Mouse (Mus musculus) kidney, adult 11 months (tissue): Measurements from ENCODE around the gene Galr3.
"Not testable (repeated sequence)": the region's sequence is repeated elsewhere in the genome, so short reads cannot be mapped to it uniquely, and the experiment has no call there.

ENCODE experiments used
- DNase-seq: peaks from one replicate; pipeline ENCODE4 v3.0.0; 2022

Galr3 gene

DNA sequence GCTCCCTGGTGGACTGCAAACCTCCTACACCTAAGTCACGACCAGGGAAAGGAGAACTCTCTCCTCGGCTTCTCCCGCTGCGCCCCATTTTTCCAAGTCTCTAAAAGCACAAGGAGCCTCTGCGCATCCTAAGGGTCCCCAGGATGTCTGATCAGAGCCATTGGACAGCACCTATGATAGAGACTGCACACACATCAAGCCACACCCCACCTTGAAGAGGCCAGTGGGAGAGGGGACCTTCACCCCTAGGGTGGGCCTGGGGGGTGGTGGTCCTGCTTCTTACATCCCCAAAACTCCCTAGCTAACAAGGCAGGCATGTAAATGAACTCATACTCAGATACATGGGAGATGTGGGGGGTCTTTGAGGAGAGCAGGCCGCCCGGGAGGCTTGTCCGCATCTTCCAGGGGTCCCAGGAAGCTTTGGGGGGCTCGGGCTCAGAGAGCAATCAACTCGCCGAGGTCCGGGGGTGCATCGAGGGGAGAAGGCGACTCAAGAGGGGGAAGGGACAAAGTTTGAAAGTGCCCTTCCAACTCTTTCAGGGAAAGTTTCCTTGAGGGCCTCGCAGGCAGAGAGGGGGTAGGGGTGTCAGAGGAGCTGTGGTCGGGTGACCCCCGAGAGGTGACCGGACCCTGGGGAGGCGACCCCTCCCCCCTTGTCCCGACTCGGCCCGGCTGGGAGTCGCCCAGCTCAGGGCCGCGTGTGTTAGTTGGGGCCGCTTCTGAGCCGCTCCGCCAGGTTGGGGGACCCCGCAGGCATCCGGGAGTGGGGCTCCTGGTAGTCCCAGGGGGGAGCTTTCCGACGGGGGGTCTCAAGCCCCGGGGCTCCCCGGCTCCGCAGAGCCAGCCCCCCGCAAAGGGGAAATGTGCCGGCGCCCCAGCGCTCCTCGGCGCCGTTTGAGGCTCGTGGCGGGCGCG is 14.1 kb upstream of the Galr3 start:
- peak; percentile 49 for DNase-seq

DNA sequence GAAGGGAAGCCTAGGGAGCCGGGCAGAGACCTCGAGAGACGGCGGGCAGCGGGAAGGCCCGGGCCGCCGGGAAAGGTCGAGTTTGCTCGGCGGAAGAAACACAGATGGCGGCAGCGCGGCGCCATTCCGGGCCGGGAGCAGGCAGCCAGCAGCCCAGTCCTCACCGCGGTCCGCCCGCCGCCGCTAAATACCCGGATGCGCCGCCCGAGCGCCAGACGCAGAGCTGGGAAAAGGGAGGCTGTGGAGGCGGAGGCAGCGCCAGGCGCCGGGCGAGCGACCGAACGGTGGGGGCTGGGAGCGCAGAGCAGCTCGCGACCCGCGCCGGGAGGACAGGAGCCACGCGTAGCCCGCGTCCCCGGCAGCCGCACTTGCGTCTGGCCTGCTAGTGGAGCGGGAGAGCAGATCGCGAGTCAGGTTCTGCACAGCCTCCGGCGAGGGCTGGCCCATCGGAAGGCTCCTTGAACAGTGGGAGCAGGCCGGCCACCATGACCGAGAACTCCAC is 13.4 kb upstream of the Galr3 start, which contains the start of gene H1f0:
TSS of gene H1f0 (plus strand) at position 214 of the 502 bp plus-strand sequence.
- DNase-seq = peak; percentile 91

DNA sequence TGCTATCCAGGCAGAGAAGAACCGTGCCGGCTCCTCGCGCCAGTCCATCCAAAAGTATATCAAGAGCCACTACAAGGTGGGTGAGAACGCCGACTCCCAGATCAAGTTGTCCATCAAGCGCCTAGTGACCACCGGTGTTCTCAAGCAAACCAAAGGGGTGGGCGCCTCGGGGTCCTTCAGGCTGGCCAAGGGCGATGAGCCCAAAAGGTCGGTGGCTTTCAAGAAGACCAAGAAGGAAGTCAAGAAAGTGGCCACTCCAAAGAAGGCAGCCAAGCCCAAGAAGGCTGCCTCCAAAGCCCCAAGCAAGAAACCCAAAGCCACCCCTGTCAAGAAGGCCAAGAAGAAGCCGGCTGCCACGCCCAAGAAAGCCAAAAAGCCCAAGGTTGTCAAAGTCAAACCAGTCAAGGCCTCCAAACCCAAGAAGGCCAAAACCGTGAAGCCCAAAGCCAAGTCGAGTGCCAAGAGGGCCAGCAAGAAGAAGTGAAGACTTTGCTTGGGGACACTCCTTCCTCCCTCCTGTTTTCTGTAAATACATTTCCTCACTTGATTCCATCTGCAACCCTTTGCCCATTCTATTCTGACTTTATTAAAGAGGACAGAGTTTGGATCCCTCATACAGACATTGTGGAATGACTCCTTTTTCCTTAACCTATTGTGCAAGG is 12.7 kb upstream of the Galr3 start:
- DNase-seq = no peak

DNA sequence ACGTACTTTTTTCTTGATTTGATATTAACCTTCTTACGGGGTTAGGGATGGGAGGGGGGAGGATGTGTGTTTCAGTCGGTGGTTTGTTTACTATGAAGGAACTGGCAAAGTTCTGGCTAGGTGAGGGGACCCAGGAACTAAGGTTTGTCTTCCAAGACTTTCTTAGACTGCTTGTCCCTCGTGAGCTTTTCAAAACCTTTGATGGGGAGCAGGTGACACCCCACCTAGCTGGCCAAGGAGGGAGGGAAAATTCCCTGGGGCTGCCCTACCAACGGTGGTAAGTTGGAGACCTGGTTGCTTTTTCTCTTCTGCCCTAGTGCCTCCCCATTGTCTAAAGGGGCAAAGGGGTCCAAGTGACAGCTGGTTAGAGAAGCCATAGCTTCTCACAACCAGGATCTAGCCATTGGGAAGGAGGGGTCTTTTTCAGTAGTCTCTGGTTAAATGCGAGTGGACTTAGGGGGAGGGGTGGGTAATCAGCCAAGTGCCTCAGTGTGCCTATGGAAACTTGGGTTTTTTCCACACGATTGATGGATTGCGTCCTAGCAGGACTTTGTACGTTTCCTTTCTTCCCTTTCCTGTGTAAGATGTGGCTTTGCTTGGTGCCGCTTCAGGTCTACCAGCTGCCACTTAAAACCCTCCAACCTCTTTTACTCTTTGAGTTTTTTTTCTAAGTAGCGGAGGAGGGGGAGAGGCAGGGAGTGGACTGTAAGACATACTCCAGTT is 12.0 kb upstream of the Galr3 start:
- peak; percentile 34 for DNase-seq

DNA sequence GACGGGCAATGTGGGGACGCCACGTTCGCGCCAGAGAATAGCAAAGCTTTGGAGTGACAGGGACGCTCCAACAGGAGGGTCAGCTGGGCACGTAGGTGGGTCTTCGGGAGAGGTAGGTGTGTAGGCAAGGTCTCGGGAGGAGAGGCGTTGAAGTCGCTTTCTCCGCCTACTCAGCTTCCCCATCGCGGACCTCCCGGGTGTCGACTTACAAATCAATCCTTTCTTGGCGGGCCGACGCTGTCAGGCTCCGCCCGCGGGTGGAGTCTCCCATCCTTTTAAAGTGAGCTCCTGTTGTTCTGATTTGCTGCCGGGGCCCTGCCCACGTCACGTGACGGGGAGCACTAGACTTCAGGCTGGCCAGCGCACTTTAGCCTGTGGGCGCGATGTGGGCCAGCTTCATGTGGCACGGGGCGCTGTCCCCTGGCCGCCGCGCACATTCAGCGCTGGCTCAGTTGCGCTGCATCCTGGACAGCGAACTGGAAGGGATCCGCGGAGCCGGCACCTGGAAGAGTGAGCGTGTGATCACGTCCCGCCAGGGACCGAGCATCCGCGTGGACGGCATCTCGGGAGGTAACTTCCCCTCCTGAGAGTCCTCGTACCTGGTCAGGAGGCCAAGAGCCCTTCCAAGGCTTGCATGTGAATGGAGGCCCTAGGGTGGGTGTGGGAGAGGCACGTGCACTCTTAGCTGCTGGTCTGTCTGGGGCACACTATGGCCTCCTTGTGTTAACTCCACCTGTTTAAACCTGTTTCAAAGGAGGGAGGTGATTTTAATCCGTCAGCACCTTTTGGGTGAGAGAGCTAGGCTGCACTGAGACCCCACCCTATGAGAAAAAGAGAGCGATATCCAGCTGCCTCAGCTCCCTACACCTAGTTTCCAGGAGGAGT is 10.9 kb upstream of the Galr3 start:
- DNase-seq = peak; percentile 98

DNA sequence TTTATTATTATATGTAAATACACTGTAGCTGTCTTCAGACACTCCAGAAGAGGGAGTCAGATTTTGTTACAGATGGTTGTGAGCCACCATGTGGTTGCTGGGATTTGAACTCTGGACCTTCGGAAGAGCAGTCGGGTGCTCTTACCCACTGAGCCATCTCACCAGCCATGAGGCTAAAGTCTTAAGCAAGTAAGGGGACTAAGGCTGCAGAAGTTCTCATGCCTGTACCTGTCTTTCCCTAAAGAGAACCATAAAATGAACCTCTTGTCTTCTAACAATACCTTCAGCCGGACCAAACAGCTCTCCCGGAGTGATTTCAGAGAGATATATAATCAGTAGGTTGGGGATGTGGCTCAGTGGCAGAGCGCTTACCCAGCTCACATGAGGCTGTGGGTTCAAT is 9.8 kb upstream of the Galr3 start:
- DNase-seq = not testable (repeated sequence)

DNA sequence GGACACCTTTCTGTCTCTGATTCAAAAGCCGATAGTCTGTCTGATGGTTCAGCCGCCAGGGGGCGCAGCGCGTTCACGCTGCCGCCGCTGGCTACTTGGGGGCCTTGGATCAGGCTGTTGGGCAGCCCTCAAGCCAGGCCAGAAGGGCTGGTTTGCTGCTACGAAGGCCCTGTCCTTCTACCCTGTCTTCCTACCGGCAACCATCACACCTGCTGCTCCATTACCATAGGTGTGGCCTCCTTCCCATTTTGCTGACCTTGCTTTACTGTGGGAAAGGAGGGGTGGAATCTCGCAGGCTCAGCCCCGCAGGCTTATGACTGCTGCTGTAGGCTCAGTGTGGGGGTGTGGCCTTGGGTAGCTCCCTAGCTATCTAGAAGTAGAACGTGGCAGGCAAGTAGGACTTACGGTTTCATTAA is 3.8 kb upstream of the Galr3 start:
- peak; percentile 53 for DNase-seq

DNA sequence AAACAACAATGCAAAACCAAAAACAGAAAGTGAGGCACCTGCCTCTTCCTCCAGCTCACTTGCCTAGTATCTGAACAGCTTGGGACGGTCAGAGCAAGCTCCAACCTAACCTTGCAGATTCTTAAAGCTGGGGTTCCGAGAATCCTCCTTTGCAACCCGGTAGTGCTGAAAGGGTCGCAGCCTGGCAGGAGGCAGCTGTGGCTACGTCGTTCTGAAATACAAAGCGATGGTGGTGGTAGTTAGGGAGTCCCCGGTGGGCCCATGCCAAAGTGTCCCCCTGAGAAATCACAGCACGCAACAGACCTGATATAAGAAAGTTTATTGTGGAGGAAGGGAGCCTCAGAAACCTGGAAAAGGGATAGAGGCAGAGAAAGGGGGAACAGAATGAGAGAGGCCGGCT is 3.4 kb upstream of the Galr3 start:
- DNase-seq = no peak

DNA sequence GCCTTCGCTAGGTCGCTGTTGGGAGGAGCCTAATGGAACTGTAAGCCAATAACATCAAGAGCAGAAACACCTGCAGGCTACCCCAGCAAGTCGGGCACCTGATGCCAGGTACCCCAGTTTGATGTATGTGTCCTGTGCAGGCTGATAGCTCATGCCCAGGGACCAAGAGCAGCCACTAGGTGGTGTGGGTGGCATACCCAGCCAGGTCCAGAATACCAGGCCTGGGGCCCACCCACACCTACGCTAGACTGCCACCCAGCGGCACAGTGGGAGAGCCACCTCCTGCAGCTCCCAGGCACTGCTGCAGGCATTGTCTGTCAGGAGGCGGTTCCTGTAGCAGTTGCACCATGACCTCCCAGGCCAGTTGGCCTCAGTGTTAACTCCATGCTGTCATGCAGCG is 2.8 kb upstream of the Galr3 start:
- peak; percentile 90 for DNase-seq

DNA sequence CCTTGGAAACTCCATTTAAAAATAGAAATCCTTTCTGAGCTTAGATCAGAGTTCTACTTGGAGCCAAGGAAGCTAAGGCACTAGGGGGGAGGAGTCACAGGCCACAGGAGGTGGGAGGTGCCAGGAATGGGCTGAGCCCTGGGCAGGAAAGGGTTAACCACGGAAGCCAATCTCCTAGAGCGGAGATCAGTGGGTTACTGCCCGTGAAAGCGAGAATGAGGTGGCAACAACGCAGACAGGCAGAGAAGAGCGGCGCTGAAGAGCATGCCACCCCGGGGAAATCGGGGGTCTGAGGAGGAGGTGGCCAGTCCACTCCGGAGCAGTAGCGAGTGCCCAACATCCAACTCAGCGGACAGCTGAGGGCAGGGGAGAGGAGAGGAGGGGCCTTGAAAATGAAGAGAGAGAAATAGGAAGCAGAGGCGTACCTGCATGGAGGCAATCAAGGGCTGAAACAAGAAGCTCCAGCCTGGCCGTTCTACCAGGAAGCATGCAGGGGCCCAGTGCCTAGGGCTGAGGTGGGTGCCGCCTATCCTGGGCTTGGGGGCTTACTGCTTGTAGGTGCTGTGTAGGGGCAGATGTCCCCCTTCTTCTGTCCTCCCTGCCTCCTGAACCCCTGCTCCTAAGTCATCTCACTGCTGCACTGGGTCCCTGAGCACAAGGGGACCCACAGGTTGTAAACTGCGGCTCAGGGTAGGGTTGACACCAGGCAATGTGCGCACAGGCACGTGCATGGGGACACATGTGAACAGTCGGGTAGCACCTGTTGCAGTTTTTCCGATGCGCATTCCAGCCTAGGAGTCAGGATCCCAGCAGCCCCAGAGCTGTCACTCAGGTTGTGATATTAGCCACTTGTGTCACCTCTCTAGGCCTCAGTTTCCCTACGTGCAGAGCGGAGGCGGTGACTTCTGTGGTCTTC is 926 bp upstream of the Galr3 start:
- peak; percentile 51 for DNase-seq

DNA sequence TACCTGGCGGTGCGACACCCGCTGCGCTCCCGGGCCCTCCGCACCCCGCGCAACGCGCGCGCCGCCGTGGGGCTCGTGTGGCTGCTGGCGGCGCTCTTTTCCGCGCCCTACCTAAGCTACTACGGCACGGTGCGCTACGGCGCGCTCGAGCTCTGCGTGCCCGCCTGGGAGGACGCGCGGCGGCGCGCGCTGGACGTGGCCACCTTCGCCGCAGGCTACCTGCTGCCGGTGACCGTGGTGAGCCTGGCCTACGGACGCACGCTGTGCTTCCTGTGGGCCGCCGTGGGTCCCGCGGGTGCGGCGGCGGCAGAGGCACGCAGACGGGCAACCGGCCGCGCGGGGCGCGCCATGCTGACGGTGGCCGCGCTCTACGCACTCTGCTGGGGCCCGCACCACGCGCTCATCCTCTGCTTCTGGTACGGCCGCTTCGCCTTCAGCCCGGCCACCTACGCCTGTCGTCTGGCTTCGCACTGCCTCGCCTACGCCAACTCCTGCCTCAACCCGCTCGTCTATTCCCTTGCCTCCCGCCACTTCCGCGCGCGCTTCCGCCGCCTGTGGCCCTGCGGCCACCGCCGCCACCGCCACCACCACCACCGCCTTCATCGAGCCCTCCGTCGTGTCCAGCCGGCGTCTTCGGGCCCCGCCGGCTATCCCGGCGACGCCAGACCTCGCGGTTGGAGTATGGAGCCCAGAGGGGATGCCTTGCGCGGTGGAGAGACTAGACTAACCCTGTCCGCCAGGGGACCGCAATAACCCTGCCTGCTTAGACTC is 1.2 kb downstream of the Galr3 start:
- no peak for DNase-seq

DNA sequence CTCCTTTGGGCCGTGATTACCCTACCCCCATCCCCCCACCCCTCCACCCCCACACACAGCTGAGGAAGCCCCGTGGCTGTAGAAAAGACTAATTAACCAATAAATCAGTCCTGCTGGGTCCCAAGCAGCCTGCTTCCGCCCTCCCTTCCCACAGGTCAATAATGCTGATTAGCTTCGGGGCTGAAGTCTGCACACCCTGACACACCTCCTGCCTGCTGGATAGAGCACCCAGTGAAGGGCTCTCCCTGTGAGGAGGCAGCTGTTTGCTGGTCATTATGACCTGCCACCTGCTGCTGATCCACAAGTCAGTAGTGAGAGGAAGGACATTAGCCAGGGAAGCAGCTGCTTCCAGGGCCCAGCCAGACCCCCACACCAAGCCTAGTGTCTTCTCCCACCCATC is 3.2 kb downstream of the Galr3 start:
- DNase-seq = no peak

DNA sequence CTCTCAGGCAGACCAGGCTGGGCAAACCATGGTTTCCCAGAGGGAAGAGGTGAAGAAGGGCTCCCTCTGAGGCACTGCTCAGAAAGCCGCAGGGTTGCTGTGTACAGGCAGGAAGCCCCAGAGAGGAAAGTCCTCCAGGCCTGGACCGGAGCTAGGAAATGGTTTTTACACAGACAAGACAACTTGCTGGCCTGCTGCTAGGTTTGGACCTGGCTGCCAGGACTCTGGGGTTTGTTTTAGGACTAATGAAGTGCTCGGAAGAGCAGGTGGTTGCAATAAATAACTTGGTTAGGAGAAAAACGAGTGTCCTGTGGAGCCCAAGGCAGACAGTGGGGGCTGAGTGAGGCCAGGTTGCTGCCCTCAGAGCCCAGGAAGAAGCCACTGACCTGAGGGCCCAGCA is 6.5 kb downstream of the Galr3 start:
- no peak for DNase-seq

DNA sequence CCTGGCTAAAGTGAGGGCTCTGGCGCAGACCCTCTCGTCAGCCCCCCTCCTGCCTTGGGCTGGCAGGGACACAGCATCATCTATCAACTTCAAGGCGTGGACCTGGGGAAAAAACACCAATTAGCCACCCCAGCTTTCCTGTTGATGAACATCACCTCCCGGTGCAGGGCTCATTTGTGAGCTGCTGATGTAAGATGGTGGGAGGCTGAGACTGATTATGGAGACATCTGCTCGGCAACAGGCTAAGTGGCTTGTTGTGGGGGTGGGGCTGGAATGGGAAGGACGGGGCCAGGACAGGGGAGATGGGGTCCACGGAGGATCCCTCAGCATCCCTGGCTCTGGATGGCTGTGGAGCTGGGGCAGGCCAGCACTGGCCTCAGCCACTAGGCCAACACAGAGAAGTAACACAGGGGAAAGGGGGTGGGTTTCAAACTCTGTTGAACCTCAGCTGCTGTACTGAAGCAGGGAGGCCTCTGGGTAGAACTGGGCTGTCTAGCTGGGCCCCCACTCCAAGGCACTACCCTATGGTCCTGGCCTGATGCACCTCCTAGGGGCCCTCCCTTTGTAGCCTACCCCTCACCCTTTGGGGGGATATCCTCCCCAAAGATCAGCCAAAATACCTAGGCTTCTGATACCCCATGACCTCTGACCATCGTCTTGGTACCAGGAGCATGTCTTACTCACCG is 8.6 kb downstream of the Galr3 start:
- DNase-seq = no peak

DNA sequence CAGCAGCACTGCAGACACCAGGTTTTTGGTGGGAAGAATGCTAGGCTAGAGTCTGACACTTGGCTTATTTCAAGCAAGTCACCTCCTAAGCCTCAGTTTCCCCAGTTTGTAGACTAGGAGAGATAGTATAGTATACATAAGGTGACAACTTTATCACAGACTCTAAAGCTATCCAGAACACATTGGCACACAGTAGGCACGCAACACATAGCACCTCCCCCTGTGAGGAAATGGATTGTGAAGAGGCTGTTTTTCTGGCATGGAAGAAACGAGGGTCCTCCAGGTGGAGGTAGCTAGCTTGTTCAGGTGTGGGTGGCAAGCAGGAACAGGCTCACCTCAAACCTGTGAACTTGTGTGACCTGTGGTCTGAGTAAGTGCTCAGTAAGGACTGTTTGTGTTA is 9.3 kb downstream of the Galr3 start:
- DNase-seq = no peak

DNA sequence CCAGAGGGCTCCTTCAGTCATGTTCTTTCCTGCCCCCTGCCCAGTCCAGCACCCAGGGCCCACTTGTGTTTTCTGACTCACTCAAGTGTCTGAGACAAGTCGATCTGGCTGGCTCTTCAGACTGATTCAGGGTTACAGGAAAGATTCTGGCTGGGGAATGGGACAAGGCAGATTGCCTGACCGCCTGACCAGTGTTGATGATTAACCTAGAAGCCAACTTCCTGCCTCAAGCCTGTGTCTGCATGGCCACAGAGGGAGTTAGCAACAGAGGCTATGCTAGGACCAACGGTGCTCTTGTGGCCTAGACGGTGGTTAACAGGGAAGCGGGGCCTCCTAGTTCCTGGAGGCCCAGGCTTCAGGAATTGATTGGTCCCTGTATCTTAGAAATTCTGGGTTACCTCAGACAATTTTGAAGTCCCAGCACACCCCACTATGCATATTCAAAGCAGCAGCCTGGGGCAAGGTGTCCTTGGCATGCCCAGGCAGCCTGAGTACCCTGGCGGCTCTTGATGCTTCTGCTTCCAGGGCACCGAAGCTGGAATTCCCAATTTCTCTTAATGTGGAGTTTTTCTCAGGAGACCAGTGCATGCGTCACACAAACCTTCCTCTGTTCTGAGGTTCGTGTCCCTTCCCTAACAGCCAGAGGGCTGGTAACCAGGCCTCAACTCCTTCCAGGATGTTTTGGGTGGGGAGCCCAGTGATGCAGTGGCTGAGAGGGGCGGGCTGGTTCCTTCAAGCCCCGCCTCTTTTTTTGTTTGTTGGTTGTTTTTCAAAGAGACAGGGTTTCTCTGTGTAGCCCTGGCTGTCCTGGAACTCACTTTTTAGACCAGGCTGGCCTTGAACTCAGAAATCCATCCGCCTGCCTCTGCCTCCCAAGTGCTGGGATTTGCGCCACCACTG is 10.0 kb downstream of the Galr3 start:
- peak; percentile 92 for DNase-seq

DNA sequence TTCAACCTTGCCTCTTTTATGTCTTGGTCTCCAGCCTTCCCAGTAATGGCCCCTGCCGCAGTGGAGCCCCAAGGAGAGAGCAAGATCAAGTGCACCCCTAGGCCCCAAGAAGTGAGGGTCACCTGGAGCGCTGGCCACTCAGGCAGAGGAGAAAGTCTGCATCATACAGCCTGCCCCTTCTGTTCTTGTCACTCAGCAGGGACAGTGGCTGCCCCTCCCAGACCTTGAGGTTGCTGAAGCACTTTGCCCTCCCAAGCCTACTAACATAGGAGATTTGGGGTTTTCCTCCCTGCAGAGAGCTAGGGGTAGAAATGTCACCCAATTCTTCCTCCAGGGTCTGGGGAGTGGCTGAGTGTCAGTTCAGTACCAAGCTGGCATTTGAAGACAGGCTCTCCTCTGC is 10.7 kb downstream of the Galr3 start:
- no peak for DNase-seq

DNA sequence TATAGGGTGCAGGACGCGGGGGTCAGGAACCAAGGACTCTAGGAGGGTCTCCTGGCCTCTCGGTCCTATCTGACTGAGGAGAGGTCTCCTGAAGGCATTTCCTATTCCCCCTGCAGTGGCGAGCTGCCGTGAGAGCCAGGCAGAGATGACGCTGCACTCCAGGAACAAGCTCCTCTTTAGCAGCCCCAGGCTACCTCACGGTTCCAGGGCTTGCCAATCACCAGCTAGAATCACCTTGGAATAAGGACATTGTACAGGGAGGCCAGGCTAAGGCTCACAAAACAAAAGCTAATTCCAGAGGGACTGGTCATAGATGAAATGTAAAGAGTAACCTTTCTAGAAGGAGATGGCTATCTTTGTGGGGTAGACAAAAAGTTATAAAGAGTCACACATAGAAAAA is 14.9 kb downstream of the Galr3 start:
- DNase-seq = no peak

DNA sequence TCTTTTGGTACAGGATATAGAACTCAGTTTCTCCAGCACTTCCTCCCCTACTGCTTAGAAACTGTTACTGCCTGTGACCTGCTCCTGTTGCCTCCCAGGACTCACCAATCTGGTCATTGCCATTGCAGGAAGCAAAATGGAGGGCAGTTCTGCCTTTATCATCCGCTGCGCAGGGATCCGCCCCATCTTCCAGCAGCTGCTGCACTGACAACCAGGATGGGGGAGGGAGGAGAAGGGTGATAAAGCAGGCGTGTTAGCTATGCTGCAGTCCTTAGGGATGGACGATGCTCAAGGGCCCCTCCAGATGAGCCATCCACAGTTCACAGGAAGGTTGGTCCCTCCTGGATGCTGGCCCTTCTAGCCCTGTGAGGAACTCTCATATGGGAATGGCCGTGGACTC is 16.2 kb downstream of the Galr3 start:
- DNase-seq = no peak
